In genomic region chr11:97988530-97989096, GRCm38 (mm10) we compare ENCODE assay signal across 8 mouse cellular contexts. TPM values are rescaled to one million over a fixed set of nuclear protein-coding genes. Genes with fewer than 3 reads are reported as not detected.
DNase-seq lines count a peak whose midpoint lies in the region; ATAC-seq and TF ChIP-seq lines count a peak whose summit lies in the region.

No protein-coding gene starts in this region.

- H3K9me3 ChIP-seq in MEL (replicated peaks; ENCODE audit: insufficient read depth, low read length): no peaks in the 10 kb centered on the region
- H3K9me3 ChIP-seq in forebrain, embryonic 15.5 days: no peaks in the 10 kb centered on the region
- H3K9me3 ChIP-seq in neural tube, embryonic 14.5 days (ENCODE audit: control insufficient read depth, low read length): no peaks in the 10 kb centered on the region

- peak overlapping the region; percentile 85 for H3K9ac ChIP-seq in MEL (ENCODE audit: control insufficient read depth, low read depth, low read length, poor library complexity, severe bottlenecking)
- H3K9ac ChIP-seq in forebrain, embryonic 15.5 days (replicated peaks): peak overlapping the region; percentile 78
- peak overlapping the region; percentile 65 for H3K9ac ChIP-seq in neural tube, embryonic 14.5 days (replicated peaks; ENCODE audit: low read depth, low read length)

- intact Hi-C loops in heart, postnatal 25 days (cut with DNase I): loop anchor here (2.0 kb wide), 1 partner anchor 196 kb away; no protein-coding TSS in a partner anchor

- TF ChIP-seq POLR2A in MEL (IDR thresholded peaks at IDR 0.05; ENCODE audit: control insufficient read depth in 1 of 2, insufficient read depth in 1 of 2, low read depth in 1 of 2, low read length in 2 of 2, poor library complexity in 1 of 2): no peak; a peak in 1 of 4 replicates
- peak; percentile 24; the same call in 1 of the 2 replicates for TF ChIP-seq POLR2A in testis, adult 2 months (IDR thresholded peaks at IDR 0.05; ENCODE audit: control insufficient read depth, low read depth, low read length)

- H3K36me3 ChIP-seq in MEL (ENCODE audit: control insufficient read depth in 1 of 2, insufficient read depth in 2 of 2, low read length in 2 of 2): peaks cover 0 to 4% of the 10 kb centered on the region in 2 experiments; a peak in 1 of 4 replicates
- no peaks in the 10 kb centered on the region for H3K36me3 ChIP-seq in forebrain, embryonic 15.5 days
- no peaks in the 10 kb centered on the region for H3K36me3 ChIP-seq in neural tube, embryonic 14.5 days (ENCODE audit: control insufficient read depth, insufficient read depth, low read length)
- H3K36me3 ChIP-seq in testis, adult 2 months (ENCODE audit: control insufficient read depth, insufficient read depth, low read length): no peaks in the 10 kb centered on the region

- TF ChIP-seq EP300 in MEL (IDR thresholded peaks at IDR 0.05; ENCODE audit: low read depth in 1 of 2, low read length in 2 of 2): no peak

- H3K4me1 ChIP-seq in MEL (ENCODE audit: control insufficient read depth in 1 of 2, insufficient read depth in 2 of 2, low read length in 2 of 2): peaks cover 0 to 20% of the 10 kb centered on the region in 2 experiments; a peak in 2 of 4 replicates
- peaks cover 36% of the 10 kb centered on the region for H3K4me1 ChIP-seq in forebrain, embryonic 15.5 days
- peaks cover 8% of the 10 kb centered on the region; the same call in 1 of the 2 replicates for H3K4me1 ChIP-seq in neural tube, embryonic 14.5 days (ENCODE audit: control insufficient read depth, insufficient read depth, low read length)
- peaks cover 24% of the 10 kb centered on the region for H3K4me1 ChIP-seq in testis, adult 2 months (ENCODE audit: control insufficient read depth, insufficient read depth, low read length)

- no peak for TF ChIP-seq CTCF in MEL (IDR thresholded peaks at IDR 0.05 in 2 of 3, conservative IDR thresholded peaks at IDR 0.05 in 1 of 3; ENCODE audit: control insufficient read depth in 1 of 3, insufficient read depth in 1 of 3, low read depth in 2 of 3, low read length in 3 of 3, poor library complexity in 1 of 3, severe bottlenecking in 1 of 3)
- no peak for TF ChIP-seq CTCF in testis, adult 2 months (IDR thresholded peaks at IDR 0.05; ENCODE audit: control insufficient read depth, insufficient read depth, insufficient replicate concordance, low read depth, low read length)

- TF ChIP-seq RAD21 in MEL (IDR thresholded peaks at IDR 0.05; ENCODE audit: low read depth, low read length): no peak

- H3K4me3 ChIP-seq in MEL (ENCODE audit: control insufficient read depth in 1 of 2, insufficient read depth in 1 of 2, low read depth in 2 of 2, low read length in 2 of 2): peak overlapping the region; percentile 47 to 91
- peak overlapping the region; percentile 97 for H3K4me3 ChIP-seq in forebrain, embryonic 15.5 days
- H3K4me3 ChIP-seq in neural tube, embryonic 14.5 days (ENCODE audit: low read depth, low read length): peak overlapping the region; percentile 95
- peak overlapping the region; percentile 92 for H3K4me3 ChIP-seq in testis, adult 2 months (ENCODE audit: control insufficient read depth, low read depth, low read length)

- peak; percentile 95 for DNase-seq in MEL (ENCODE audit: low read depth, low spot score)
- peak; percentile 86 for DNase-seq in cerebellum, adult 11-12 months
- peak; percentile 79 for DNase-seq in heart, postnatal 25 days (ENCODE audit: low spot score)
- DNase-seq in layer of hippocampus, adult 18-20 months (ENCODE audit: low spot score in 2 of 2): peak; percentile 81 to 95
- peak; percentile 89 to 92 for DNase-seq in lung, adult 18-20 months

- peak; percentile 92 for ATAC-seq in forebrain, embryonic 15.5 days (replicated peaks)
- ATAC-seq in neural tube, embryonic 14.5 days (ENCODE audit: low read depth): peak; percentile 90

- WGBS in forebrain, embryonic 15.5 days: 0% methylated on average over 26 of the region's 26 CpGs
- WGBS in neural tube, embryonic 14.5 days: under 1% methylated on average over 26 of the region's 26 CpGs

- peaks cover 3% of the 10 kb centered on the region; the same call in 1 of the 2 replicates for H3K79me2 ChIP-seq in MEL (ENCODE audit: control insufficient read depth, insufficient read depth, low read length, poor library complexity)

- peak overlapping the region; percentile 69 for H3K27ac ChIP-seq in MEL (ENCODE audit: control insufficient read depth, low read depth, low read length)
- peak overlapping the region; percentile 91 for H3K27ac ChIP-seq in forebrain, embryonic 15.5 days (replicated peaks)
- peak overlapping the region; percentile 85 for H3K27ac ChIP-seq in neural tube, embryonic 14.5 days (ENCODE audit: low read depth, low read length)
- peak overlapping the region; percentile 92 for H3K27ac ChIP-seq in testis, adult 2 months (ENCODE audit: control insufficient read depth, insufficient read depth, low read depth, low read length)

- H3K27me3 ChIP-seq in MEL (ENCODE audit: control insufficient read depth in 1 of 2, insufficient read depth in 2 of 2, low read length in 2 of 2): 0 out of 4 replicates have a peak, but pooled peaks cover 0 to 1% of the 10 kb centered on the region in 2 experiments
- peaks cover 30% of the 10 kb centered on the region for H3K27me3 ChIP-seq in forebrain, embryonic 15.5 days
- H3K27me3 ChIP-seq in neural tube, embryonic 14.5 days (ENCODE audit: control insufficient read depth, insufficient read depth, low read length): peaks cover 21% of the 10 kb centered on the region
- no peaks in the 10 kb centered on the region for H3K27me3 ChIP-seq in testis, adult 2 months (ENCODE audit: control insufficient read depth, insufficient read depth, low read length)

- peak overlapping the region; percentile 60 for H3K4me2 ChIP-seq in forebrain, embryonic 15.5 days (replicated peaks)
- peak overlapping the region; percentile 60 for H3K4me2 ChIP-seq in neural tube, embryonic 14.5 days (ENCODE audit: low read depth, low read length)

TF ChIP-seq in MEL, 35 proteins besides CTCF, POLR2A, EP300 and RAD21:
- TF ChIP-seq TBP (IDR thresholded peaks at IDR 0.05; ENCODE audit: low read depth, low read length) (peak; percentile 99), E2F4 (IDR thresholded peaks at IDR 0.05; ENCODE audit: borderline replicate concordance, low read depth, low read length) (0 out of 2 replicates have a peak, but pooled peaks have one; percentile 32), ELF1 (IDR thresholded peaks at IDR 0.05; ENCODE audit: low read depth, low read length) (peak; percentile 78; the same call in 1 of the 2 replicates), MAFK (IDR thresholded peaks at IDR 0.05; ENCODE audit: borderline replicate concordance, low read depth, low read length) (peak; percentile 99), UBTF (IDR thresholded peaks at IDR 0.05; ENCODE audit: borderline replicate concordance, insufficient read depth, low read depth, low read length) (0 out of 2 replicates have a peak, but pooled peaks have one; percentile 18), KAT2A (conservative IDR thresholded peaks at IDR 0.05; ENCODE audit: low read depth, low read length) (no peak; the same call in 1 of the 2 replicates), MAX (IDR thresholded peaks at IDR 0.05; ENCODE audit: low read length) (no peak), SMC3 (IDR thresholded peaks at IDR 0.05; ENCODE audit: low read depth, low read length) (peak; percentile 30; the same call in 1 of the 2 replicates), NRF1 (IDR thresholded peaks at IDR 0.05; ENCODE audit: insufficient read depth, low read depth, low read length, poor library complexity, severe bottlenecking) (peak; percentile 38; the same call in 1 of the 2 replicates)

RNA-seq across cellular contexts. Expression of gene Plxdc1, which starts 2.4 kb away (rescaled TPM):
- total RNA-seq in MEL (2012; rRNA removed): 13.1 and 15.1 TPM in 2 replicates
- 10 to 100 TPM in 1 of 2 experiments, not detected in 1; 24.5 TPM for polyA plus RNA-seq in MEL (2012; ENCODE audit: insufficient read depth in 1 of 2, insufficient read length in 2 of 2, low read depth in 1 of 2, low replicate concordance in 2 of 2, missing spikeins in 1 of 2)
- 0.65 and 0.89 TPM in 2 replicates for polyA plus RNA-seq in forebrain, embryonic 15.5 days (2015; fragmentation: Nextera tagmentation; extraction: Ambion mirVana)
- total RNA-seq in heart, postnatal 25 days (2021): 1 to 10 TPM; 5.4 to 6.0 TPM
- total RNA-seq in layer of hippocampus, adult 18-20 months (2021): 10 to 100 TPM; 10.3 to 14.4 TPM
- polyA plus RNA-seq in neural tube, embryonic 14.5 days (2014; fragmentation: Nextera tagmentation; extraction: Ambion mirVana): 0.39 and 0.70 TPM in 2 replicates
- 64.4 and 70.5 TPM in 2 replicates for polyA plus RNA-seq in testis, adult 2 months (2012; rRNA removed)

RNA-seq across cellular contexts. Expression of gene Arl5c, which starts 7.4 kb away (rescaled TPM):
- total RNA-seq in MEL (2012; rRNA removed): 1.2 and 1.3 TPM in 2 replicates
- polyA plus RNA-seq in MEL (2012; ENCODE audit: insufficient read depth in 1 of 2, insufficient read length in 2 of 2, low read depth in 1 of 2, low replicate concordance in 2 of 2, missing spikeins in 1 of 2): 10 to 100 TPM in 1 of 2 experiments, not detected in 1; 10.4 TPM
- 6.9 and 7.0 TPM in 2 replicates for polyA plus RNA-seq in forebrain, embryonic 15.5 days (2015; fragmentation: Nextera tagmentation; extraction: Ambion mirVana)
- under 1 TPM; 0.57 to 0.92 TPM for total RNA-seq in heart, postnatal 25 days (2021)
- under 1 TPM; 0.76 to 0.94 TPM for total RNA-seq in layer of hippocampus, adult 18-20 months (2021)
- polyA plus RNA-seq in neural tube, embryonic 14.5 days (2014; fragmentation: Nextera tagmentation; extraction: Ambion mirVana): 6.1 and 11.0 TPM in 2 replicates
- 0.20 and 0.44 TPM in 2 replicates for polyA plus RNA-seq in testis, adult 2 months (2012; rRNA removed)

RNA-seq across cellular contexts. Expression of gene Cacnb1, which starts 34.2 kb away (rescaled TPM):
- 1.8 and 2.3 TPM in 2 replicates for total RNA-seq in MEL (2012; rRNA removed)
- polyA plus RNA-seq in MEL (2012; ENCODE audit: insufficient read depth in 1 of 2, insufficient read length in 2 of 2, low read depth in 1 of 2, low replicate concordance in 2 of 2, missing spikeins in 1 of 2): 1 to 10 TPM in 1 of 2 experiments, not detected in 1; 4.4 TPM
- 40.7 and 41.5 TPM in 2 replicates for polyA plus RNA-seq in forebrain, embryonic 15.5 days (2015; fragmentation: Nextera tagmentation; extraction: Ambion mirVana)
- total RNA-seq in heart, postnatal 25 days (2021): 1 to 10 TPM; 6.0 to 6.8 TPM
- 100 to 1,000 TPM; 148 to 155 TPM for total RNA-seq in layer of hippocampus, adult 18-20 months (2021)
- polyA plus RNA-seq in neural tube, embryonic 14.5 days (2014; fragmentation: Nextera tagmentation; extraction: Ambion mirVana): 32.4 and 37.1 TPM in 2 replicates
- polyA plus RNA-seq in testis, adult 2 months (2012; rRNA removed): 76.7 and 79.4 TPM in 2 replicates

RNA-seq across cellular contexts. Expression of gene Rpl19, which starts 37.9 kb away (rescaled TPM):
- total RNA-seq in MEL (2012; rRNA removed): 4,634 and 4,715 TPM in 2 replicates
- 1,000 to 10,000 TPM in 1 of 2 experiments, 100 to 1,000 TPM in 1; 210 to 2,650 TPM for polyA plus RNA-seq in MEL (2012; ENCODE audit: insufficient read depth in 1 of 2, insufficient read length in 2 of 2, low read depth in 1 of 2, low replicate concordance in 2 of 2, missing spikeins in 1 of 2)
- 667 and 700 TPM in 2 replicates for polyA plus RNA-seq in forebrain, embryonic 15.5 days (2015; fragmentation: Nextera tagmentation; extraction: Ambion mirVana)
- 100 to 1,000 TPM; 539 to 575 TPM for total RNA-seq in heart, postnatal 25 days (2021)
- total RNA-seq in layer of hippocampus, adult 18-20 months (2021): 100 to 1,000 TPM; 601 to 664 TPM
- 656 and 678 TPM in 2 replicates for polyA plus RNA-seq in neural tube, embryonic 14.5 days (2014; fragmentation: Nextera tagmentation; extraction: Ambion mirVana)
- 236 and 267 TPM in 2 replicates for polyA plus RNA-seq in testis, adult 2 months (2012; rRNA removed)

Comparison
In these comparisons a context has a peak if more than half of its experiments do, and no peak if none do; other contexts are left out.
1. Peak in every context shown above with its lines: DNase-seq, ATAC-seq, H3K4me3 ChIP-seq and H3K27ac ChIP-seq.